Mouse (Mus musculus) leukemia stem cell, adult 10-12 weeks (primary cell): ENCODE measurements around the gene Emilin2. TPM values are rescaled to one million over a fixed set of nuclear protein-coding genes. Genes with fewer than 3 reads are reported as not detected.

Source experiments
- polyA plus RNA-seq: library from polyadenylated mRNA; stranded (reverse); fragments of >175 nt; gene quantifications from 2 replicates; pipeline ENCODE4 v1.2.3, GENCODE M21; 2012; ENCODE audit warnings: low replicate concordance

Gene Emilin2
- 145 and 230 TPM in 2 replicates for polyA plus RNA-seq

GRCm38 (mm10) chr17:71311340-71312171 lies at the start of gene Emilin2:
Emilin2 (minus strand) TSS chr17:71311978.

Other genes starting within 250 kb of the Emilin2 start
- gene Lpin2, start 129.4 kb downstream of the Emilin2 start, polyA plus RNA-seq: 9.5 and 19.4 TPM in 2 replicates
- gene Gm4707, start 147.9 kb upstream of the Emilin2 start, polyA plus RNA-seq: 0.24 TPM in 1 of 2 replicates, not detected in the other
- 20.2 and 21.9 TPM in 2 replicates for gene Smchd1, start 163.4 kb upstream of the Emilin2 start, polyA plus RNA-seq
- gene Ndc80, start 214.9 kb upstream of the Emilin2 start, polyA plus RNA-seq: 0.37 and 3.4 TPM in 2 replicates
- gene Spdya, start 240.1 kb upstream of the Emilin2 start, polyA plus RNA-seq: not detected in 2 replicates